Mouse (Mus musculus) granulocyte monocyte progenitor cell, adult 5-6 weeks (primary cell): ENCODE measurements around the gene Slc44a1. TPM values are rescaled to one million over a fixed set of nuclear protein-coding genes. Genes with fewer than 3 reads are reported as not detected.
A peak's percentile ranks its signal among the peaks of the same experiment; 100 is the strongest.

Experiments used
- ATAC-seq: replicated peaks from 2 replicates; pipeline ENCODE4 v1.8.0; 2016; ENCODE audit warnings: mild to moderate bottlenecking, moderate TSS enrichment, inconsistent platforms; ENCODE audit not compliant: poor library complexity, severe bottlenecking
- total RNA-seq, 2 experiments: library from RNA; stranded (forward) in 1 of 2; stranded (reverse) in 1 of 2; fragments of 200-712, 200-1000 nt in 1 of 2; fragments of >200 nt in 1 of 2; fragmentation: Nextera tagmentation in 1 of 2; gene quantifications; 2 replicates each; pipeline ENCODE4 v1.2.3; 2014 to 2017

The Slc44a1 gene
- total RNA-seq, 2 experiments from 2014 or later = 2.0 to 4.3 TPM

- no peak for ATAC-seq
These were observed 21.9 kb downstream of the Slc44a1 start for GRCm38 (mm10) chr4:53462069-53462468.

DNA sequence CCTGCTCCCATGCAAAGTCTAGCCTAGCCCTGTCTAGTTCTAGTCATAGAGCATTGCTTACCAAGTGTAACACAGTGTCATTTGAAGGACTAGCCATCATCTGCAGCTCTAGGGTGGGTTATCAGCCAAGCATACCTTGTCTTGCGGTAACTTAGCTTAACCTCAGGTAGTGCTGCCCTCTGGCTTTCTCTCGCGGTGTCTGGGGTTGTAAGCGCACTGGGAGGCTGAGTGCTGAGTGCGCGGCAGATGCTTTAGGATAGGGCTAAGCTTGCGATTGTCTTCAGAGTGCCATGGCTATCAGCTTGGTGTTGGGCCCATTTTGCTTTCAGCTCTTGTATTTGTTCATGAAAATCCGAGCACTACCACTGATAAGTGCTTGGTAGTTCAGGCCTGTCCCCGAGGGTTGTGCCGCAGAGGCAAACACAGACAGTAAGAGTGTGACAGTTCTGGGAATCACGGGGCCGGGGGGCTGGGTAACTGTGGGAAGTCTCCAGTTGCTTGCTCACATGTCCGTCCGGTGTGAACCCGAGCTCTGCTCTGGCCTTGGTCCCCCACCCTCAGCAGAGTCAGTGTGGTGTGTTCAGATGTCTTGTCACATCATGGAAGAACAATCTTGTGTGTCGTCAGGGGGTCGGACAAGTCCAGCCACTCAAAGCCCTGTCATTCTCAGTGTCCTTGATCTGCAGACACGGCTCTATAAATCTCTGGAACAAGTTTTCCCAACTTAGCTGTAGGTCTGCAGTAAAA lies 22.5 kb downstream of the Slc44a1 start:
- ATAC-seq = no peak

DNA sequence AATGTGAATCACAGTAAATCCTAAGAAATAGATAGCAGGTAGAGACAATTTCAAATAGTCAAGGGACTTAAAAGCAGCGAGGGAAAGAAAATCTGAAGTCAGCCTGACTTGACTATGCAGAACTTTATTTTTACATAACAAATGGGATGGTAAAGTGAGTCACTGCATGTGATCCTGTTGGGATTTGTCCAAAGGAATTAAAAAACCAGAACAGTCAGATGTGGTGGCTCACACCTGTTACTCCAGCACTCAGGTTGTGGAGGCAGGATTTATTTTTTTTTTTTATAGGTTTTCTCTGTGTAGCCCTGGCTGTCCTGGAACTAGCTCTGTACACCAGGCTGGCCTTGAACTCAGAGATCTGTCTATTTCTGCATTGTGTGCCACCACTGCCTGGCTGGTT lies 25.7 kb downstream of the Slc44a1 start:
- ATAC-seq = no peak

- ATAC-seq = peak; percentile 93
These were observed 28.8 kb downstream of the Slc44a1 start for GRCm38 (mm10) chr4:53469007-53469406.

DNA sequence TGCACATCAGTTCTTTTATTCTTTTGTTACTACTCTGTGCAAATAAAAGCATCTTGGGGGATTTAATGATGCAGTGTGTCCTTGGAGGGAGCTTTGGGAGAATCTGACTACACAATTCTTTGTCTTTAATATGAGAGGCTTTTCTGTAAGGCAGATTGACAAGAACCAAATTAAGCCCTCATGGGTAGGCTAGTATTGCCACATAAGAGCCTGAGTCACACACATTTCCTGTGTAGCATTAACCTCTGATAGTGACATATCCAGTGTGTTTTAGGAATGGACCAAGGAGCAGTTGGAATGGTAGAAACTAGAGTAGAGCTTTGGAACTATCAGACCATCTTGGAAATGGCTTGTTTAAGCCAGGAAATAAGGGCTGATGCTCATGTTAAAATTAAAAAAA lies 33.9 kb downstream of the Slc44a1 start:
- ATAC-seq = peak; percentile 88

DNA sequence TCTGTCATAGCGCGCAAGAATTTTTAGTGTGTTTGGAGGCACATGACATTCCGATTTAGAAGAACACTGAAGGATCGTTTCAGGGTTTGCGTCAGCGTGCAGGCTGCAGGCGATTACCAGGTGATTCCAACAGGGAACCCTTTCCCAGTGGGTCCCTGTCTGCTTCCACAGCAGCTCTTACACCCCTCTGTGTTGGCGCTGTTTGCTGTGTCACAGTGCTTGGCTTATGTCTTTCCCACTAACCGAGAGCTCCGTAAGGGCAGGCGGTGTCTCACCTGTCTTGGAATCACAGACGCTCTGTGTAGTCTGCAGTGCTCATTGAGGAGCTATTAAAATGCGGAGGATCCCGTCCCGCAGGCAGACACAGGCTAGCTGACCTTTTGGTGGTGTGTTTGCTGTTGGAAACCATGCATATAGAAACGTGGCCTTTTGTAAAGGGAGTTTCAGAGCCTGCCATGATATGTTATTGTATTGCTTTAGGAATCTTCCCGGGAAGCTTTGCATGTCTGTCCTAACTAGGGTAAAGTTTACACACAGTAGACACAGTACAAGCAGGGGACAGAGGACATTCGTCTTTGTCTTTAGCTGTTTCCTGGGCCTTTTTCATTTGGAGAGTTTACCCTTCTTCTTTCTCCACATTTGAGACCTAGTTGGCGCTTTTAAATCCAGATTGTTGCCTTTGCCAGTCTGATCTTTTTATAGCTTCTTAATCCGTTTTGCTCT lies 35.2 kb downstream of the Slc44a1 start:
- no peak for ATAC-seq

DNA sequence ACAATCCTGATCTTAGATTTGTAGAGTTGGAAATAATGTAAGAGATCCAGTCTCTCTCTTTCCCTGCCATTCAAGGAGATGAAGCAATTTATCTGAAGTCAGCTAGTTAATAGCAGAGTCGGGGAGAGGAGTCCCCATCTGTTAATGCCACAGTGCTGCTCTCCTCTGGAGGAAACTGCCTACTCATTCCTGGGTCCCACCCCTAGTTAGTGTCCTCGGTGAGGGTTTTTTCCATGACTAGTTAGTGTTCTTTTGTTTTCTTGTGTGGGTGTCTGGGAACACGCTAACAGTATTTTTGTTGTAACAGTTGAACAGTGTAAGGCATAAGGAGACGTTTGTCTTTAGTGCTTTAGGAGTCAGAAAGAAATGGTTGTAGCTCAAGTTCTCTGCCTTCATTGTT lies 38.4 kb downstream of the Slc44a1 start:
- ATAC-seq = no peak

DNA sequence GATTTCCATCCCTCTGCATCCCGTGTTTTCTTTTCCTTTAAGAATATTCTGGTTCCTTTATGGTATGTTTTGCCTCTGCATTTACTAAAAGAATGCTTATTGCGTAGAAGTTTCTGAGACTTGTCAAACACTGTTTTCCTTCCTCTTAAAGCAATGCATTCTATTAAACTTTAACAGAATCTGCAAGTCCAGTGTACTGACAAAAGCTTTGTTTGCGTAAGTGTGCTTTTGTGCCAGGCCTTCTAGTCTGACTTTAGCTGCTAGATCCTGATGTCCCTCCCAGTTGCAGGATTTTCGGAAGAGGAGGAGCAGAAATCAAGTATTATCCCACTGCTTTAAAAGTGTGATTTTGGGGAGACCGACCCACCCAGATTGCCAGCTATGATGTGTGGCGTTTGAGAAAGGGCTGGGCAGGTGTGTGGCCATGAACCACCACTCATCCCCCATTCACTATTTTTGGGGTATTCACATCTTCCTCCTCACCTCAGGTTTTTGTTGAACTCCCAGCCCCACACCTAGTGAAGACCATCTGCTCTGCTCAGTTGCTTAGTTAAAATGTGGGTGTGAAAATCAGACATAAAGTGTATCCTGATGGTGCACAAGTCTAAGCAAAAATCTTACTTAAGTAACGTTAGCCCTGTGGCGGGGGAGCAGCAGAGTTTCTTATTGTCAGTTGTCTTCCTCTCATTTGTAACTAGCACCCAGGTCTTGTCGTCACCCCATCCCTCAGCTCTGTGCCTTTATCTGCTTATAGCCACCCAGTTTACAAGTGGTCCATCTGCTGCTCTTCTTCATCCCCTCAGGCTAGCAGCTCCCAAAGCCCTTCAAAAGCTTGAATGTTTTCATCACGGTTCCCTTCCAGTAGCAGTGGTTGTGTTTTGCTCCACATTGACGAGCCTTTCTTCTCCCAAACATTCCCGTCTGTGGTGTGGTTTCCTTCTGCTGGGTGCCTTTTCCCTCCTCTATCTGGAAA lies 47.3 kb downstream of the Slc44a1 start:
- ATAC-seq = no peak

DNA sequence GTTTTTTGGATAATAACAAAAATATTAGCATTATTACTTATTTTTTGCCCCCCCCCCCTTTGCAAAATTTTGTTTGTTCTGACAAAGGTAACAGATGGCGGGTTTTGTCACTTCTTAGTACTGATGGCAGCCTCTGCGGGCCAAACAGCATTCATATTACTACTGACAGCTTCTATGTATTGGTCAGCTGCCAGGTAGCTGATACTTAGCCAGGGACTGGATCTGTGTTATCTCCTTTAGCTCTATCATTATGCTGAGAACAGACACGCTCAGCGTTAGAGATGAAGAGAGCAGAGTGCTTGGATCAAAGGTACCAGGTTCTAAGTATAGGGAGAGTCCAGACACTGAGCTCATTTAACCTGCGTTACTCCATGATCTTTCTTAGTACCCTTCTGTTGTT lies 48.6 kb downstream of the Slc44a1 start:
- no peak for ATAC-seq

DNA sequence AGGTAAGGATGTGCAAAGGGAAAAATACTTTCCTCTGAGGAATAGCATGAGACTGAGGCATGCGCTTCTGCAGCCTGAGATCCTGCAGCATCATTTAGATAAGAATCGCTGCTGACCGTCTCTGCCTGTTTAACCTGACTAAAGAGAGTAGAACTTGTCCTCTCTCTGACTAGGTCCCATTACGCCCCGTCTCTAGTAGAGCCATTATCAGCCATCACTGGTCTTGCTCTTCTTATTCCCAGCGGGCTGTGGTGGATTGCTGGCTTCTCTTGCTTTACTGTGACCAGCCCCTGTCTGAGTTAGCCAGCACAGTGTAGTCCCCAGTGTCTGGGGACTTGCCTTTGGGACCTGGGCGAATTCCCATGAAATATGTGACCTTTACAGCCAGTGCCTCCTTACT lies 50.2 kb downstream of the Slc44a1 start:
- ATAC-seq = no peak

- ATAC-seq = peak; percentile 99
These were observed 51.1 kb downstream of the Slc44a1 start for GRCm38 (mm10) chr4:53491269-53491668.

DNA sequence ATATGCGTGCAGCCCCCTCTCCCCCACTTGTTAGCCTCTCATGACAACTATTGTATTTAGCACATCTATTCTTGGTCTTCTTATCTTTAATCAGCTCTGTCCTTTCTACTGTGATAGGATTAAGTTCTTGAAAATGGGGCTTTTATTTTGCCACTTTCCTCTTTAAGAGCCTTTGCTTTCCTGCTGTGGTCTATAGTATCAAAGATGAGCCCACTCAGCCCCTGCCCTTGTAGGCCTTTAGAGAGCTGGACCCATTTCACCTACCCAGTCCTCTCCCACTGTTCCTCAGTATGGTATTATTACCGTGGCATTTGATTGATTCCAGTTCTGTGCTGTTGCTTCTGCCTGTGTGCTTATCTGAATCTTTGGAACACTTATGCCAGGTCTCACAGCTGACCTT lies 55.4 kb downstream of the Slc44a1 start:
- no peak for ATAC-seq

GRCm38 (mm10) chr4:53502764-53503163 lies 62.6 kb downstream of the Slc44a1 start:
- no peak for ATAC-seq

GRCm38 (mm10) chr4:53512131-53512916 lies 72.1 kb downstream of the Slc44a1 start:
- peak; percentile 88 for ATAC-seq

- ATAC-seq = peak; percentile 45
These were observed 73.3 kb downstream of the Slc44a1 start for GRCm38 (mm10) chr4:53513276-53514081.

DNA sequence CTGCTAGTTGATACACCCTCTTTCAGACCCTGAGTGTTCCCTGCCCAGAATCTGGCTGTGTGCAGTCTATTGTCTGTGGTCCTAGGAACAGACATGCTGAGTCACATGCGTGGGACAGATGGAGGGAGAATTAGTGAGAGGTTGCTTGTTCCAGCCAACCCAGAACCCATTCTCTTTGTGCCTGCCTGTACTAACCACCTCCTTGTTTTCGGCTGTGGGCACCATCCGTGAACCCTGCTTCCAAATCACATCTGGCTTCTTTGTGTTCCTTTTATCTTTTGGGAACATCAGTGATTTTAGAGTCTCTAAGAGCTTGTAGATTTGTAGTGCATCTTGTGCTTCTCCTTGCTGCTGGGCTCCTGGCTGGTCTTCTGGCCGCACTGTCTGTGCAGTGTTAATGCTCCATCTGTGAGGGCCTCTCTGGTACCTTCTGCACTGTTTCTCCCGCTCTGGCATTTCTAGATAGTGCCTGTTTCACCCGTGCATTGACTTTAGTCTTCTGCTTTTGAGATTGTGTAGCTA lies 75.9 kb downstream of the Slc44a1 start:
- no peak for ATAC-seq

DNA sequence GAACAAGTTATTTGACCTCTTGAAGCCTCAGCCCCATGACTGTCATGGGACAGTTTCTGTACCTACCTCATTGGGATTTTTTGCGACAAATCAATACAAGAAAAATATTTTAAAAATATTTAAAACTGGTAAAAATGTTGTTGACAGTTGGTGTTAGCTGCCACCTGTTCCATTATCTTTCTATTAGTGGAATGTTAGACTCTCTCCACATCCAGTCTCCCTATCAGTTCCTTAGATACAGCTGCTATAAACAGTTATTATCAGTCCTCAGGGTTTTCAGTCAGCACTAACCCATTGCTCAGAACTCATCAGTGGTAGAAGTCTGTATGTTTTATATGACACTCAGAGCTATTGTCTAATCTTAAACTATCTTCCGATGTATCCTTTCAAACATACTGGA lies 79.2 kb downstream of the Slc44a1 start:
- ATAC-seq = no peak

- no peak for ATAC-seq
These were observed 80.8 kb downstream of the Slc44a1 start for GRCm38 (mm10) chr4:53521028-53521427.

- no peak for ATAC-seq
These were observed 82.4 kb downstream of the Slc44a1 start for GRCm38 (mm10) chr4:53522655-53523054.
